Mouse (Mus musculus) frontal cortex, postnatal 14 days (tissue): ENCODE measurements around the gene Aip.
"Not testable (repeated sequence)": the region's sequence is repeated elsewhere in the genome, so short reads cannot be mapped to it uniquely, and the experiment has no call there.

Experiments
- DNase-seq, 2 experiments: peaks; one replicate each; pipeline ENCODE4 v3.0.0; 2022; ENCODE audit warnings: low spot score in 2 of 2

The Aip gene

DNA sequence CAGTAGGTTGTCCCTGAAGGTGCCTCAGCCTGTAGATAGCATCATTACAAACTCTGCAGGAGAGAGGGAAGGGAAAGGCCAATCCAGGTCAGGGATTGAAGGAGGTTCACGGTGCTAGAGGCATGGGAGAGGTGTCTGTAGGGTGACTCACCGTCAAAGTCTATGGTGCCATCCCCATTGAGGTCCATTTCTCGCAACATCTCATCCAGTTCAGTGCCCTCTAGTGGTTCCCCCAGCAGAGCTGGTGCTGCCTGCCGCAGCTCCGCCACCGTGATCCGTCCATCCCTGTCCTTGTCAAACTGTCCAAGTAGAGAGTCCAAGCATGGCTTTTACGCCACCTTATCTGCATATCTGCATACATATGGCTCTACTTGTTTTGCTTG, 10.3 kb upstream of the Aip start:
- not testable (repeated sequence) for DNase-seq

DNA sequence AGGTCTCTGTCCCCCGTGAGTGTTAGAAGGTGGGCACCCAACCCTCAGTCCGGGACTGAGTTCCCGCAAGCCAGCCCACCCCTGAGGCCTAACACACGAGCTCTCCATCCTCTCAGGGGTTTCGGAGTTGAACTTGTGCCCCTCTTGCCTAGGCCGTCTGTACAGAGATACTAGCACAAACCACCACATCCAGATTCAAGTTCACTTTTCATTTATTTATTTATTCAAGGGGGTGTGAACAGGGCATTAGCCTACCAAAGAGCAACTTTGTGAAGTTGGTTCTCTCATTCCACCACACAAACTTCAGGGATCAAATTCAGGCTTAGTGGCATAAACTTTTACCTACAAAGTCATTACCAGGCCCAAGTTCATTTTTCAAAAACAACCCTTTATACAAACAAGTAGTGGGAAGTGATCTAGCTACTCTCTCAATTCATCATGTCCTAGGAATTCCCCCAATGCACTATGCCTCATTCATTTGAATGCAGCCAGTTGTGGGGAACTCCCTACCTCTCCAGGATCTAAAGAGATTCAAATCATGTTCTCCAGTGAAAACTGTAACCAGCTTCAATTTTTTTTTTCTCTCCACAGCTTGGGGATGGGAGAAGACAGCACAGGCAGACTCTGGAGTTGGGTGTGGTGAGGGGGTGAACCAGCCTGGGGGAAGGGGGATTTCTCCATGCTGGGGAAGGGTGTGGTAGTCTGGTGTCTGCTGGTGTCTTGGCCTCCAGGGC, 9.7 kb upstream of the Aip start:
- not testable (repeated sequence) for DNase-seq

DNA sequence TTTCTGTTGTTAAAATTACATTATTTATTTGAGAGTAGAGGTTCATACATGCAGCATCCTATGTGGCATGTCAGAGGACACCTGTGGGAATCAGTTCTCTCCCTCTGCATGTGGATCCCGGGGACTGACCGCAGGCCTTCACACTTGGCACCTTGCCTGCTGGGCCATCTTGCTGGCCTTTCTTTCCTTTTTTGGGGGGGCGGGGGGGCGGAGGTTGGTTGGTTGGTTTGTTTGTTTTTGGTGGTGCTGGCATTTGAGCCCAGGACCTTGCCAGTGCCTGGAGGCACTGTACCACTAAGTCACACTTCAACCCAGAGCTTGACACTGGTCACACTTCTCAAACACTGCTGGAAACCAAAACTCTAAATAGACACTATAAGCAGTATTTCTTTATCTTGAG, 8.7 kb upstream of the Aip start:
- DNase-seq = no peak

DNA sequence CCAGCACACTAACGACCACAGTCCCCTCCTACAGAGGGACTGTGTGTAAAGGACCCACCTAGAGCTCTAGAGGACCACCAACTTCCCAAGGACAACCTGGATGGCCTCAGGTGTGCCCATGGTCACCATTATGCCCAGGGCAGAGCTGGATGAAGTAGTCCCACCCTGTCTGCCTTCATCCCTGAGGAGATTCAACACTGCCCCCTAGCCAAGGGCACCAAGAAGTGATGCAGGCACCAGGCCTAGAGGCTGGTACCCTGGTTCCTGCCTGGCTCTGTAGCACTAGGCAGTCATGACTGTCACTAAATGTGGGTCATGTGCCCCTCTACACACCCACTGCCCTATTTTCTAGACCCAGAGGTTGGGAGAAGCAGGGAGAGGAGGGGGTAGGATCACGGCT, 6.1 kb upstream of the Aip start:
- no peak for DNase-seq

DNA sequence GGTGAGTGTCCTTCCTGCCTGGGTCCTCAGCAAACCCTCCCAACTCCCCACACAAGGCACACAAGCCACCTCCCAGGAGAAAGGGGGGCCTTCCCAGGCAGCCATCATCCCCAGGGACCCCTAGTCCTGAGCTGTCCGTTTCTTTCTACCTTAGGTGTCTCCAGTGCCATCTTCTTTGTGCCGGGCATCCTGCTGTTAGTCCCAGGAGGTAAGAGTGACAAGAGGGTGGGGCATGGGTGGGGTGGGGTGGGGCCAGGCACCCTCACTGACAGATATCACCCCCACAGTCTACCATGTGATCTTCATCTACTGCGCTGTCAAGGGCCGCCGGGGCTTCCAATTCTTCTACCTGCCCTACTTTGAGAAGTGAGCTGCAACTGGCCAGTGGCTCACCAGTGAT, 5.4 kb upstream of the Aip start:
- no peak for DNase-seq

DNA sequence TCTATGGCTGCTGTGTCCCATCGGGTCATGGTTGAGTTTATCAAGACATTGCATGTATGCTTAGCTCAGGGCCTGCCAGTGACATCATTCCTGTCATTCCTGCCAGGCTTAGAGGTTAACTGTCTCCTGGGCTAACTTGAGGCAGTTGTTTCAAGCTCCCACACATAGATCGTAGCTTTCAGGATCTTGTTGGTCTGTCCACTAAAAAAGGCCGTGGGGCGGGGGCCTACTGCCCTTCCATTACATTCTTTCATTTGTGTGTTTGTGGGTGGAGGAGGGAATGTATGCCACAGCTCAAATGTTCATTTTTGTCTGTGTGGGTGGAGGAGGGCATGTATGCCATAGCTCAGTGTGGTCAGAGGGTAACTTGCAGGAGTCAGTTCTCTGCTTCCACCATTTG, 4.4 kb upstream of the Aip start:
- no peak for DNase-seq

DNA sequence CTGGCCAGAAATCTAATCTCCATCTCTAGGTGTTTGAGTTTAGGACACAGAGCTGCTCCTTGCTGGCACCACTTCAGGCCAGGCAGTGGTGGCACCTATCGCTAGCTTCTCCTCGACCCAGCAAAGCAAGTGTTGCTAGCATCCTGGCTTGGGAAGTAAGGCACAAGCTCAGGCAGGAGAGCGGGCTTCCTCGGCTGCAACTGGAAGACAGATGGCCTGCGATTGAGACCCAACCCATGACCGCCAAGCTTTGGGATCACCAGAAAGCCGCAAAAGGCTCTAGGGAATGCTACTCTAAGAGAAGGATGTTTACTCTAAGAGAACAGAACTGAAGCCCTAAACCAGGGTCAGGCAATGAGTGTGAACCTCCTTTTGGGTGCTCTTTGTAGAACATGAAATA, 3.8 kb upstream of the Aip start:
- DNase-seq = no peak

DNA sequence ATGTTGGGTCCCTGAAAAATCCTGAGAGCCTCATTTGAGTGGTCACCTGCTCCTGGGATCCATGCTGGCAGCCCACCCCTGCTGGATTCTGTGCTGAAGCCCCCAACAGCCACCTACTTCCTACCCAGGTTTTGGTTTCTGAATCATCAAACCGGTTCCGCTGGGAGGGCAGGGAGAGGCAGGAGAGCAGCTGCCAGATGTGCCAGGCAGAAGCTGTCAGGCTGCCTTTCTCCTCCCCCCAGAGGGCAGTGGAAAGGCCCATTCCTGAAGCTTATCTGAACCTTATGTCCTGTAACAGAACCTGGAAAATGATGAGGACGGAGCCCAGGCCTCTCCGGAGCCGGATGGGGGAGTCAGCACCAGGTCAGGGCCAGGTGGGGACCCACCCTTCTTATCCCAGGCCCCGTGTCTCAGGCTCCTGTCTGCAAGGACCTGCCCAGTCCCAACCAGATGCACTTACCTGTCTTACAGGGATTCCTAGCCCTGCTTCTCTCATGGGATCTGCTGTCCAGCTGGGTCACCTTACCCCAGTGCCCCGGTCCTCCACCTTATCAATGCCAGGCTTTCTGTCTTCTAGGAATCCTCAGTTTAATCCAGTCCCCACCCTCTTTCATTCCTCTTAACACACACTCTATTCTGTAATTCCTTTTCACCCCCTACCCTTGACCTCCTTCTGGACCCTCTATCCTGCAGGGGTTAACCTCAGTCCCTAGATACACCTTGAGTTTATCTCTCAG, 1.3 kb upstream of the Aip start:
- no peak for DNase-seq

DNA sequence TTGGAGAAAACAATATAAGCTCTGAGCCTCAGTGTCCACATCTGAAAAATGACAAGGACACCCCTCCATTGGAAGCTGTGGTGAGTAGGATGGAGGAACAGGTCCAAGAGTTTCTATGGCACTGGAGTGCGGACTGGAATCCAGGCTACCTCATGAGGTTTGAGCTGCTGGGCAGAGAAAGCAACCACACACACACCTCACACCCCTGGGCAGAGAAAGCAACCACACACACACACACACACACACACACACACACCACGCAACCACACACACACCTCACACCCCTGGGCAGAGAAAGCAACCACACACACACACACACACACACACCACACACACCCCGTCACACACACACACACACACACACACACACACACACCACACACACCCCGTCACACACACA, 390 bp downstream of the Aip start:
- not testable (repeated sequence) for DNase-seq

DNA sequence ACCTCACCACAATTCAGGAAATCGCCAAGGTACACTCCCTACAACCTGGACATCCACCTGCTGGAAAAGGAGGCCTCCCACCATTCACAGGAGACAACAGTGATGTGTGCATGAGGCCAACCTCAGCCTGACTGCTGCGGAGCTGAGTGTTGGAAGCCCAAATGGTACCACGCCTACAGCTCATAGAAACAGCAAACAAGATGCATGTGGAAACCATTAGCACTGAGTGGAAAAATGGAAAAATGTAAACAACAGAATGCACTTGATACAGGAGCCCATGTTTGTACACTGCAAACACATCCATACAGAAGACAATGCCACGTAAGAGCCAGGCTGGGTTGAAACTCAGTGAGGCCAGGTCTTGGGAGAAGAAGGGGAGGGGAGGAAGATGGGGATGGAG, 1.2 kb downstream of the Aip start:
- DNase-seq = no peak

DNA sequence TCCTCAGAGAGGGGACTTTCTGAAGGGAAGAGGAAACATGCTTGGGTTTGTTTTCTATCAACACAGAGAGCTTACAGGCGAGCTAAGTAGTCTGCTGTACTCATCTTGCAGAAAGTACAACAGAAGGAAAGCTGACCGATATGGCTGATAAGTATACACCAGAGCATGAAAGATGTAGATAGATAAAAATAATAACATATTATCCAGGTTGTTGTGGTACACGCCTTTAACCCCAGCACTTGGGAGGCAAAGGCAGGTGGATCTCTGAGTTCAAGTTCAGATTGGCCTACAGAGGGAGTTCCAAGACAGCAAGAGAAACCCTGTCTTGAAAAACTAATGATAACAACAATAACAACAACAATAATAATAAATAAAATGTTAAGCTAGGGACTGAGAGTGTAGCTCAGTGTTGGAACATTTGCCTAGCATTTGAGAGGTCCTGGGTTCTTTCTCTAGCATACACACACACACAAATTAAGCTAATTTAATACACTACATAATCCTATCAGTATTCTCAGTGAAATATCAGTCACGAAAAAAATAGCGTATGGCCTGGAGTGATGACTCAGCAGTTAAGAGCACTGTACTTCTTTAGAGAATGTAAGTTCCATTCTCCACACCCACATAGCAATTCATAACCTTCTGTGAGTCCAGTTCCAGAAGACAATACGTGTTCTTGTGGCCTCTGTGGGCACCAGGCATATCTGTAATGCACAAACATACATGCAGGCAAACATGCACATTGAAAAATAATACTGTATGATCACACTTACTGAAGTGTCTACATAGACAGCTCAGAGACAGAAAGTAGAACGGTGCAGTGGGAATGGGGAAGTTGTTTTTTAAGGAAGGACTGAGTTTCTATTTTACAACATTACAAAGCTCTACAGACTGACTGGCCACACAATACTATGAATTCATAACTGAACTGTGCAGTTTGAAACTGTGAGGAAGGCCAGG, 3.0 kb downstream of the Aip start:
- DNase-seq = no peak

DNA sequence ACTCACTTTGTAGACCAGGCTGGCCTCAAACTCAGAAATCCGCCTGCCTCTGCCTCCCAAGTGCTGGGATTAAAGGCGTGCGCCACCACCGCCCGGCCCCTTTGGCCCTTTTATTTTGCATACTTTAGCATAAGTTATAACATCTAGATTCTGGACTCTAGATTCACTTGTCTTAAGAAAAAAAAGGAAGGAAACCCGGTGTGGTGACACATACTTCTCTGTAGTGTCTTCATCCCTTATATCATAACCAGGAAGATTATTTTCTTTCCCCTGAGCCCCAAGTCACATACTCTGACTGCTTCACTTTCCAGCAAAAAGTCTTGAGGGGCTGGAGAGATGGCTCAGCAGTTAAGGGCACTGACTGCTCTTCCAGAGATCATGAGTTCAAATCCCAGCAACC, 3.8 kb downstream of the Aip start:
- DNase-seq = not testable (repeated sequence)

DNA sequence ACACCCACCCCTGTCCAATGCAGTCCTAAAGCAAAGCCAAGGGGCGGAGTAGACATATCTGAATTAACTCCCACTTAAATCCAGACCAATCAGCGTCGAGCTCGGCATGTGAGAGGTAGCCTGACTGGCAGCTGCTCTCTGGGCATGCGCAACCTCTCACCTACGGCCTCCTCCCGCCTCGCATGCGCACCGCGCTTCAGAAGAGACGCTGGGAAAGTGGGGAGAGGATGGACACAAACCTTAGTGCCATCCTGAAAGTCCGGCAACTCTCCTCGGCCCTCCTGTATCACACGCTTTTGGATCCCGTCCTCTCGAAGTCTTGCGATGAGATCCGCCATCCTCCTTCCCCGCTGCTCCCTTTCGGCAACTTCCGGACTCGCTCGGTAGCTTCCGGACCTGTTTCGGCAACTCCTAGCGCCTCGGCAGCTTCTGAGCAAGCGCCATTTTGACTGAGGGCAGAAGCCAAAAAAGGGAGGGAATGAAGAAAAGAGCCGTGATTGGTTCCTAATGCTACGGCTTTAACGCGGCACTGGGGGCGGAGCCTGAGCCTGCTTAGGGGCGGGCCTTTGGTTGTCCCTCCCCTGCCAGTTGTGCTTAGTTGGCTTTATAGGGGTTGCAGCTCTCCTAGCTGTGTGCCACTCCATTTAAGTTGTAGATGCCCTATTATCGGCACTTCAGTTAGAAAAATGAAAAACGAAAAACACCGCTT, 4.4 kb downstream of the Aip start:
- DNase-seq = peak; percentile 96 to 97

DNA sequence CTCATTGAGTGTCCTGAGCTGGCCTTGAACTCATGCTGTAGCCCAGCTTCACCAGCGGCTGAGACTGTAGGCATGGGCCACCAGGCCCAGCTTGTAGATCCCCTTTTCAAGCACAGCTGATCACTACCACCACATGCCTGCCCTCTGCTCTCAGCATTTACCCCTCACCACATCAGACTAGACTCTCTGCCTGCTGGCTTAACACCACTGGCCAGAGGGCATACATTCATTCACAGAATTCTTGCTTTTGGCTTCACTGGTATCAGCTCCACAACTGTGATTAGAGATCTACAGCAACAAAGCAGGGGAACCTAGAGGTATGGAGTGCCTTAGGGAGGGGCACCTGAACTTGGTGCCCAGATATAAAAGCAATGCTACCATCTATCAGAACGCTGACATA, 5.2 kb downstream of the Aip start:
- DNase-seq = no peak

DNA sequence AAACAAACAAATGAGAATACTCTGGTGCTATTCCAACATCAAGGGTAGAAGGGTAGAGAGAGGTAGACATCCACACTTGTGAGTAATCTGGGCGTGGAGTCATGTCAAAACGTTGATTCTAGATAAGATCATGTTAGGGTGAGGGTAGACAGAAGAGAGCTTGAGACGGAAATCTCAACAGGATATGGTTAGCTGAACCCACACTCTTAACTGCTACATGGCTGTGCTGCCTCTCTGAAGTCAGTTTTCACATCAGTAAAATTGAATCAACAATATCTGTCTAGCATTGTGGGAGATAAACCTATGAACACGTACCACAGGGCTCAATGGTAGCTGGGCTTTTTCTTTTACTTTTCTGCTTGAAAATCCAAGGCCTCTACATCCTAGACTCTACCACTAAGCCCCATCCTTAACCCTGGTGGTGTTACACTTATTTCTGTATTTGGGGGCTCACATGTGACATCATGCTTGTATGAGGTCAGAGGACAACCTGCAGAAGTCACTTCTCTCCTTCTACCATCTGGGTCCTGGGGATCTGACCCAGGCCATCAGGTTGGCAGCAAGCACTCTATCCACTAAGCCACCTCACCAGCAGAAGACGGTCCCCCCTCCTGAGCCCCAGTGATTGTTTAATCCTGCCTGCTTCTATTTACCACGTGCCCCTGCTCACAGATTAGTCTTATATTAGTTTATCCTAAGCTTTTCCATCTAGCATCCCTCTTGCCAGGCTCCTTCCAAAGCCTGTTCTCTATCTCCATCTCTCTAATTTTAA, 5.8 kb downstream of the Aip start:
- DNase-seq = no peak

DNA sequence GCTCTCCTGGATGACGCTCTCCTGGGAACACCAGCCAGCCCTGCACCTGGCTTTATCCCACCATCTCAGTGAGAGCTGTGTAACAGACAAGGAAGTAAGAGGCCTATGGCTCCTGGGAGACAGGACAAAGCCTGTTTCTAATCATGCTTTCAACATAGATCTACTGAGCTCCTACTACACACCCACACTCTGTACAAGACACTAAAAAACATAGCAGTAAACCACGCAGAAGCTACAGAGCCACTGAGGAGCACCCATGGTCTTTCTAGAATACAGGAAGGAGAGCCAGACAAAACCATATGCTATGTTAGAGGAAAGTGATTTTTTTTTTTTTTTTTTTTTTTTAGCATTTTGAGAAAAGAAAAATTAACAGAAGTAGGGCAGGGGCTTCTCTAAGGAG, 7.3 kb downstream of the Aip start:
- no peak for DNase-seq

DNA sequence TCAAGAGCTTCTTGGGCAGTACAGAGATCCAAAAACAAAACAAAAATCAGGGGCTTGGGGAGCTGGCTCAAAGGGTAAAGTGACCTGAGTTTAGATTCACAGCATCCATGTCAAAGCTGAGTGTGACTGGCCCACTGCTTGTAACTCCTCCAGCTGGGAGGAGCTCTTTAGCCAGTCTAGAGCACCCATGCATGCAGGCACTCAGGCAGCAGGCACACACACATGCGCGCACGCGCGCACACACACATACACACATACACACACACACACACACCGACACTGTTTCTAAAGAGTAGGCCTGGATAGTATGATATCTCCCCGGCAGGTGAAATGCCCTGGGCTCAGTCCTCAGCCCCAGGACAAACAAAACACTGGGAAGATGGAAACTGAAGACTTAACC, 8.7 kb downstream of the Aip start:
- DNase-seq = no peak

DNA sequence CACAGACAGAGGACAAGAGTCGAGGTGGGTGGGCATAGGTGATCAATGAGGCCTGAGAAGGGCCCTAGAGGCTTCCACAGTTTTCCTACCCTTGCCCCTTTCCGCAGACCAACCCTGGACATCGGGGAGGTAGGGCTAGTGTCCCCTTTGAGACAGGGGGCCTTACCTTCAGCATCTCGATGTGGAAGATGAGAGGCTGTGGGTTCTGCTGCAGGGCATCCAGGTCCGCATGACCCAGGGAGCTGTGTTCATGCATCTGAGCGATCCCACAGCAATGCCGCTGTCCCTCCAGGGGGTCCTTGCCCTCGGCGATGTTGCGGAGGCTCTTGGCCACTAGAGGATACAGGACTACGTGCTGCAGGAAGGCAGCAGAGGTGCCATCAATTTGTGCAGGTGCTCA, 9.8 kb downstream of the Aip start:
- DNase-seq = no peak

DNA sequence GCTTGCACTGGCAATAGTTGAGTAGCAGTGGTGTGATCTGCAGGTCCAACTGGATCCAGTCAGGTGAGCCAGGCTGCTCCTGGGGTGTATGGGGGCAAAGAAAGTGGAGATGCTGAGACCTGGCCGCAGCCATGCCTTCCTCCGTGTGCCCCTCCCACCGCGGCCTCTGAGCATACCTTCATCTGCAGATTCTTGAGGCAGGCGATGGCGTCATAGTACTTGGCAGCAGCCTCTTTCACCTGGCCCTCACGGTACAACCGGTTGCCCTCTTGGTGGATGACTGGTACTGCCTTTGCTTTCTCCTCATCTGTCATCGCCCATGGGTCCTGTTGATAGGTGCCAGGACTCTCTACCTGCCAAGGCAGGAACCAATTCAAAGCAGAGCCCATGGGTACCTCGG, 10.5 kb downstream of the Aip start:
- DNase-seq = no peak

DNA sequence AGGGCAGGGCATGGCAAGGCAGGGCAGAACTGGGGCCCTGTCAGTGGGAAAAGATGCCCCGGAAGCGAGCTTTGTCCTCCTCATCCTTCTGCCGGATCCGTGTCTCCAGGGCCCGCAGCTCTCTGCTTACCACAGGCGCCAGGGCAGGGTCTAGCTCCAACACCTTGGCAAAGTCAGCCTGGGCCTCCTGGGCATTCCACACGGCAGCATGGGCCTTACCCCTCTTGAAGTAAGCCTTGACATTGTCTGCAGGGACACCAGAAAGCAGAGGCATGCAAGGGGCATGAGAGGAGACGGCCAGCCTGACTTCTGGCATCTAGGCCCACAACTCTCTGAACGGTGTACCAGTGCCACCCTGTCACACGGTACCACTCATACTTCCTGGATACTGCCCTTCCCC, 11.1 kb downstream of the Aip start:
- DNase-seq = no peak

DNA sequence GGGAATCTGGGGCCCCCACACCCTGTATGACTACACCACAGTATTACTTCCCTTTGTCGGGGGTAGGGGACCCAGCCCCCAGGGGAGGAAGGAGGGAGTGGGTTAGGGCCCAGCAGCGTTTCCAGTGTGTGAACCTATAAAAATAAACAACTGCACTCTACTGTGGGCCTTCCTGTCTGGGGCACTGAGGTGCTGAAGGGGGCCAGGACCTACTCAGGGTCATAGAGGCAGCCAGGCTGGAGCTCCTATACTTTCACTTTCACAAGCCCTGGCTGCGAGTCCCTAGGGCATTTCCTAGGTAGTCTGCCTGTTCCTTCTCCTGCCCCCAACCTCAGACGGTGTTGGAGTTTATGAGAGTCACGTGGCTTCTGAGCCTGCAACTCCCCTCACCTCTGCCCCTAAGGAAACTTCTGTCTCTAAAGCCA, 11.8 kb downstream of the Aip start:
- no peak for DNase-seq
